Mouse (Mus musculus) midbrain, embryonic 14.5 days (tissue): ENCODE measurements around the gene Fgfr2. TPM values are rescaled to one million over a fixed set of nuclear protein-coding genes. Genes with fewer than 3 reads are reported as not detected.

ENCODE experiments used
- ATAC-seq: fragments of 200-750 bp; cut with Nextera tagmentation; 2 replicates; pipeline ENCODE4 v1.8.0; 2017; ENCODE audit warnings: moderate number of reproducible peaks, moderate library complexity; ENCODE audit not compliant: low FRiP score, low TSS enrichment
- DNase-seq: peaks from one replicate; pipeline ENCODE4 v3.0.0-alpha.2; 2015
- H3K27ac ChIP-seq: fragments of 300-500 bp; sonication (generic); replicated peaks from 2 replicates; pipeline ENCODE4 v1.5.1; 2014; ENCODE audit warnings: mild to moderate bottlenecking, low read depth, low read length, moderate library complexity
- H3K27me3 ChIP-seq: fragments of 300-500 bp; sonication (generic); 2 replicates; pipeline ENCODE4 v1.6.1; 2014; ENCODE audit warnings: low read length, control low read depth, mixed read lengths; ENCODE audit not compliant: control insufficient read depth, insufficient read depth
- H3K36me3 ChIP-seq: fragments of 300-500 bp; sonication (generic); 2 replicates; pipeline ENCODE4 v1.6.1; 2014; ENCODE audit warnings: low read length, control low read depth; ENCODE audit not compliant: control insufficient read depth, insufficient read depth
- H3K4me1 ChIP-seq: fragments of 300-500 bp; sonication (generic); 2 replicates; pipeline ENCODE4 v1.6.1; 2014; ENCODE audit warnings: mild to moderate bottlenecking, antibody characterized with exemption, low read length, control low read depth; ENCODE audit not compliant: control insufficient read depth, insufficient read depth
- H3K4me2 ChIP-seq: fragments of 300-500 bp; sonication (generic); 2 replicates; pipeline ENCODE4 v1.6.1; 2014; ENCODE audit warnings: mild to moderate bottlenecking, low read length, moderate library complexity
- H3K4me3 ChIP-seq: fragments of 300-500 bp; sonication (generic); replicated peaks from 2 replicates; pipeline ENCODE4 v1.5.1; 2014; ENCODE audit warnings: low read depth, low read length
- H3K9ac ChIP-seq: fragments of 300-500 bp; sonication (generic); replicated peaks from 2 replicates; pipeline ENCODE4 v1.6.1; 2014; ENCODE audit warnings: mild to moderate bottlenecking, low read length, moderate library complexity
- H3K9me3 ChIP-seq: fragments of 300-500 bp; sonication (generic); 2 replicates; pipeline ENCODE4 v1.6.1; 2016; ENCODE audit warnings: low read length, control low read depth, mixed read lengths; ENCODE audit not compliant: control insufficient read depth
- WGBS: fragments of 180-500 bp; shearing (Covaris S2); extraction: QIAGEN DNeasy Blood & Tissue Kit; methylation state at CpG from one replicate; pipeline ENCODE4 v1.1.7; 2014; 5-methylcytosine and 5-hydroxymethylcytosine counted together
- polyA plus RNA-seq: library from polyadenylated mRNA; unstranded; fragments of >200 nt; fragmentation: Nextera tagmentation; extraction: Ambion mirVana; gene quantifications from 2 replicates; pipeline ENCODE4 v1.2.1, GENCODE M21; 2014

Fgfr2 gene
- polyA plus RNA-seq, 1 experiment from 2014 or later, result 28.1 TPM

GRCm38 (mm10) chr7:130930401-130930800 is 2192.7 kb downstream of the Fgfr2 start:
- no peaks in the 10 kb centered on the region for H3K9me3 ChIP-seq
- ATAC-seq (no peak), DNase-seq (no peak)
- H3K27me3 ChIP-seq, result peaks cover 22% of the 10 kb centered on the region
- no peaks in the 10 kb centered on the region for H3K4me1 ChIP-seq
- H3K27ac ChIP-seq, result no peak overlapping the region
- 68% methylated on average over 3 of the region's 3 CpGs for WGBS
- no peak overlapping the region for H3K9ac ChIP-seq
- no peaks in the 10 kb centered on the region for H3K36me3 ChIP-seq
- H3K4me3 ChIP-seq, result no peak overlapping the region
- H3K4me2 ChIP-seq, result no peak overlapping the region

- H3K36me3 ChIP-seq, result no peaks in the 10 kb centered on the region
- H3K4me3 ChIP-seq, result no peak overlapping the region
- H3K4me2 ChIP-seq, result no peak overlapping the region
- H3K9ac ChIP-seq, result no peak overlapping the region
- no peaks in the 10 kb centered on the region for H3K4me1 ChIP-seq
- ATAC-seq (no peak), DNase-seq (peak; percentile 16)
- no peaks in the 10 kb centered on the region for H3K27me3 ChIP-seq
- no peaks in the 10 kb centered on the region for H3K9me3 ChIP-seq
- H3K27ac ChIP-seq, result no peak overlapping the region
- 70% methylated on average over 13 of the region's 13 CpGs for WGBS
Measured at GRCm38 (mm10) chr7:130922981-130923731, 2200.0 kb downstream of the Fgfr2 start.

DNA sequence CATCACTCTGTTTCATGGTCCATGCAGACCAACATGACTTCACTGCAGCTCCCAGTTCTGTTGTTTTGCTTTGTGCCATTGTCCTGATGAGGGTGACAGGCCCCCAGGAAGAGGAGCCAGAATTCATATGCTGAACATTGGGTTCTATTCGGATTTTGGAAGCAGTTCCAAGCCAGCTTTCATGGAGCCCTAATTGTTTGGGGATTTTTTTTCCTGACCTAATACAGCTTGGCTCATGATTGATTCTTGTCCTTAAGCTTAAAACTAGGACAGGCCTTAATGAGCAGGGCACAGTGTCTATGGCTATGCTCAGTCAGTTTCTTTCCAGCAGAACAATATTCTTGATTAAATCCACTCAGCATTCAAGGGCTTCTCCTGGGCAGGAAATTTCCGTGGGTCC is 2204.9 kb downstream of the Fgfr2 start:
- 53% methylated on average over 2 of the region's 2 CpGs for WGBS
- no peak overlapping the region for H3K4me2 ChIP-seq
- DNase-seq, result no peak

DNA sequence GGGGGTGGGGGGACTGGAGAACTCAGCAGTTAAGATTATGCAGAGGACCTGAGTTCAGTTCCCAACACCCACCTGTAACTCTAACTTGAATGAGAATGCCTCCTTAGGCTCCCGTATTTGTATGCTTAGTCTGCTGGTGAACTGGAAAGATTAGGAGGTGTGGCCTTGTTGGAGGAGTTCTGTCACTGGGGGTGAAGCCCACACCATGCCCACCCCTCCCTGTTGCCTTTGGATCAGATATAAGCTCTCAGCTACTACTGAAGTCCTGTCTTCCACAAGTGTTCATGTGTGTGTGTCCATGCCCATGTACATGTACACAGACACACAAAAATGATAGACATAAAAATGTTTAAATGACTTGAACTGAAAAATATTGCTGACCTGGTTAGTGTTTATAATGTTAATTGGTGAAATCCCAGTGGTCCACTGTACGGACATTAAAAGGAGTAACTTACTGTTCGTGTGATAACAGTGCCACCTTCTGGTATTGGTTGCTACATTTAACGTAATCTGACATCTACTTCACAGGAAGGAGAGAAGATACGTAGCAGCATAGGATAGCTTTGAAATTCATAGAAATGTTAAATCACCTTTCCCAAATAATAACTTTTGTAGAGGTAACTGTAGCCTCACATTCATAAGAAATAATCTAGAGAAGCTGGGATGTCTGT is 2208.3 kb downstream of the Fgfr2 start:
- Histone ChIP-seq H3K27ac (no peak overlapping the region), H3K4me2 (no peak overlapping the region), H3K4me1 (no peaks in the 10 kb centered on the region), H3K36me3 (peaks cover 19% of the 10 kb centered on the region), H3K9ac (no peak overlapping the region), H3K9me3 (no peaks in the 10 kb centered on the region), H3K27me3 (no peaks in the 10 kb centered on the region), H3K4me3 (no peak overlapping the region)
- no peak for ATAC-seq
- DNase-seq, result peak; percentile 86
- 54% methylated on average over 5 of the region's 5 CpGs for WGBS

More for the DNA sequence above, 2204.9 kb downstream of the Fgfr2 start:
- no peaks in the 10 kb centered on the region for H3K4me1 ChIP-seq
- no peak overlapping the region for H3K27ac ChIP-seq
- ATAC-seq, result no peak
- no peak overlapping the region for H3K4me3 ChIP-seq
- 0 out of 2 replicates have a peak, but pooled peaks cover 2% of the 10 kb centered on the region for H3K36me3 ChIP-seq
- no peaks in the 10 kb centered on the region for H3K27me3 ChIP-seq
- no peak overlapping the region for H3K9ac ChIP-seq
- H3K9me3 ChIP-seq, result no peaks in the 10 kb centered on the region

- no peaks in the 10 kb centered on the region for H3K4me1 ChIP-seq
- DNase-seq (no peak), ATAC-seq (no peak)
- H3K9ac ChIP-seq, result no peak overlapping the region
- H3K9me3 ChIP-seq, result no peaks in the 10 kb centered on the region
- 95% methylated on average over 14 of the region's 14 CpGs for WGBS
- H3K27ac ChIP-seq, result no peak overlapping the region
- no peaks in the 10 kb centered on the region for H3K27me3 ChIP-seq
- peaks cover 37% of the 10 kb centered on the region for H3K36me3 ChIP-seq
- no peak overlapping the region for H3K4me3 ChIP-seq
- no peak overlapping the region for H3K4me2 ChIP-seq
Measured at GRCm38 (mm10) chr7:130910841-130911240, 2212.3 kb downstream of the Fgfr2 start.

DNA sequence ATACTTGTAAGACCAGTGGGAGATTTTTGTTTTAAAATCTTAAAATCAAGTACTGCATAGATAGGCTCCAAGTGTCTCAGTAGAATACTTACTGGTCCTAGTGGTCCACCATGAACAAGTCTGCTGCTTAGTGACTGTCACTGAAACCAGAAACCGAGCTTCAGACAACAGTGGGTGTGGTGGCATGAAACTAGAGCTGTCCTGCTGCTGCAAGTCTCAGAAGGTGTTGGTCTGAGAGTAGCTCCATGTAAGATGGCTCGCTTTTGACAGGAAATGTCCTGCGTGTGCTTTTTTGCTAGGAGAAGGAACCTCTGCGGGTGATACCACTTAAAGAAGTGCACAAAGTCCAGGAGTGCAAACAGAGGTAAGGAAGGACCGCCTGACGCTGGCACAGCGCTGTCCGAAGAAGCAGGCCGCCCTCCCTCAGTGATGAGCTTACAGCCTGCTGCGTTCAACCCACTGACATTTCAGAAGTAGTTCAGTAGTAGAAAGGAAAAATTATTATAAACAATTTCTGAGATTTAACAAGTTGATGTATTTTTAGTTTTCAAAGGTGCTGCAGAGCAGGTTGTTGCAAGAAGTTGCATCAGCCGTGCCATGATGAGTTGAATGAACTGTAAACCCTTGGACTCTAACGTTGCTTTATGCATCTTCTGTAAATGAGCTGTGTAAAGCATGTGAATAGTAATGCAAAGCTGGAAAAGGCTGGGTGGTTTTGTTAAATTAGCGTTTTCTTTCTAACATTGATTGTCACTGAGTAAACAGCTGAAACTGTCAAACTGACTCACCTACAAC is 2218.4 kb downstream of the Fgfr2 start:
- Histone ChIP-seq H3K4me2 (no peak overlapping the region), H3K4me3 (no peak overlapping the region), H3K9ac (no peak overlapping the region), H3K27me3 (no peaks in the 10 kb centered on the region), H3K36me3 (peaks cover 47% of the 10 kb centered on the region), H3K27ac (no peak overlapping the region), H3K4me1 (no peaks in the 10 kb centered on the region), H3K9me3 (no peaks in the 10 kb centered on the region)
- no peak for DNase-seq
- ATAC-seq, result no peak
- WGBS, result 88% methylated on average over 13 of the region's 13 CpGs

DNA sequence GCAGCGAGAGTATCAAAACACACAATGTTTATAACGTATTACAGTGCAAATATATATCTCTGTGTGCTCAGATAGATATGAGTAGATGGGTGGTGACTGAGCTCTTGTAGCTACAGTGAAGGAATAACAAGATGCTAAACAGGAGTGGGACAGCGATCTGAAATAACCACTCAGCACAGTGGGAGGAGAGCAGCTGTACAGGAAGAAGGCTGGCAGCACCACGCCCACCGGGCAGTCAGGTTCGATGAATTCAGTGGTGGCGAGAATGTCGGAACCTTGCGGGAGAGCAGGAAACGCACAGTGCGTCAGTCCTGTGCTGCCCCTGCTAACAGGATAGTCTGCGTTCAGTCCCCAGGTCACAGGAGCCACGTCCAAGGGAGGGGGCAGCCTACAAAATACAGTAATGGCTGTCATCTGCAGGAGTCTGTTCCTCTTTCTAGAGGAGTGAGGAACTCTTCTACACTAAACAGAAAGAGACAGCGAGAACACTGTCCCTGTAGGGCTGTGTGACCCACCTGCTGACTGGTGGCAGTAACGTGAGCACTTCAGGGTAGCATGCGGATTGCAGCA is 2219.6 kb downstream of the Fgfr2 start:
- H3K27me3 ChIP-seq, result no peaks in the 10 kb centered on the region
- no peak overlapping the region for H3K4me3 ChIP-seq
- H3K4me2 ChIP-seq, result no peak overlapping the region
- ATAC-seq, result no peak
- H3K27ac ChIP-seq, result no peak overlapping the region
- H3K9me3 ChIP-seq, result no peaks in the 10 kb centered on the region
- H3K9ac ChIP-seq, result no peak overlapping the region
- no peaks in the 10 kb centered on the region for H3K4me1 ChIP-seq
- 94% methylated on average over 16 of the region's 16 CpGs for WGBS
- H3K36me3 ChIP-seq, result peaks cover 43% of the 10 kb centered on the region
- DNase-seq, result no peak

GRCm38 (mm10) chr7:130902929-130903328 is 2220.2 kb downstream of the Fgfr2 start:
- Histone ChIP-seq H3K4me3 (no peak overlapping the region), H3K4me2 (no peak overlapping the region), H3K27me3 (no peaks in the 10 kb centered on the region), H3K27ac (no peak overlapping the region), H3K9ac (no peak overlapping the region), H3K9me3 (no peaks in the 10 kb centered on the region), H3K4me1 (no peaks in the 10 kb centered on the region), H3K36me3 (peaks cover 38% of the 10 kb centered on the region)
- 94% methylated on average over 1 of the region's 1 CpGs for WGBS
- ATAC-seq, result no peak
- DNase-seq, result no peak
